Mouse (Mus musculus): ENCODE measurements around the gene Rnf152.
A peak's percentile ranks its signal among the peaks of the same experiment; 100 is the strongest.

The Rnf152 gene

GRCm38 (mm10) chr1:105356291-105357011, at the start of gene Rnf152:
Gene Rnf152, minus strand, starts transcription at chr1:105356710.
- peak; percentile 72 for DNase-seq

GRCm38 (mm10) chr1:105402853-105403252, 46.3 kb upstream of the Rnf152 start:
- no peak for DNase-seq

DNA sequence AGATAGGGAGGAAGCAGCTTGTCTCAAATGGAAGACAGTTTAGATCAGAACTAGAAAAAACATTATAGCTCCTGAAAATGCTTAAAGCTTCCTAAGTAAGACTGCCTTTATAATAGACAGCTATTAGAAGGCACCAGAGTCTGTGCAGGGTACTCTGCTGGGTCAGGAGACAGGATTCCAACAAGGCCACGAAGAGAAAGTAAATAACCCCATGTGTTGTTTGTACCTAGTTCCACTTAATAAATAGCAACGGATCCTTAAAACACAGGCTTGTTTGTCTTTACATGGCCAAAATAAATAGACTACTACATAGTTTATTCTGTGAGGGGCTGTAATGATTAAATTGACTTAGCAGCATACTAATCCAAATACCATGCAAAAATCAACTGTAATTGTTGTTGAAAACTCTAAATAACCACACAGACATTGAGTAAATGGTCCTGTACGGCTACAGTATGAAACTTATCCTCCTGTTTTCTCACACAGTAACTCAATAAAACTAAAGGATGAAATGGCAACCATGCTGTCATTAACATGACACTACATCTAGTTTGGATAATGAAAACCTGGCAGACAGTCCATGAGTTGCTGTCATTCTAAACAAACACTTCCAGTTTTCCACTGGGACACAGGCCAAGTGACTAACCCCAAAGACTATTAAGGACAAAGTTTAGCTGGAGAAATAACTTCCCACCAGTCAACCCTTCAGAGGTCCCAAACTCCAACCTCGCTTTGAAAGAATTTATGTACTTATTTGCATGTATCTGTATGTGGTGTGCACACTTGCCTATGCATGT, 27.8 kb upstream of the Rnf152 start:
- DNase-seq = no peak

- no peak for DNase-seq
Observed at GRCm38 (mm10) chr1:105377546-105377945, 21.0 kb upstream of the Rnf152 start.

DNA sequence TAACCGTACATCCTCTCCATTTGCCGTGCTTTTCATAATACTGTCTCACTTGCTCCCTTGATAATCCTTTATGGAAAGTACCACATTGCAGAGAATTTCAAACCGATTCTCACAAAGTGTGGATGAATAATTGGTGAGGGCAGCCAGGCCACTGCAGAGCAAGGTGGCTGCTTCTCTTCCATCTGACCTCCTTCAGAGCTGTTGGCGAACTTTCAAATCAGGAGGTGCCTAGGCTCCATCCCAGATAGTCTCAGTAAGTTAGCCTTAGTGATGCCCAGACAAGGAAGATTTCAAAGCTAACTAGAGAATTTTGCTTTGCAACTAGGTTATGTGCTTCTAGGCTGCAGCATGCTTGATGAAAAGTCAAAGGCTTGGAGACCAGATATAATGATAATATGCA, 18.1 kb upstream of the Rnf152 start:
- no peak for DNase-seq

DNA sequence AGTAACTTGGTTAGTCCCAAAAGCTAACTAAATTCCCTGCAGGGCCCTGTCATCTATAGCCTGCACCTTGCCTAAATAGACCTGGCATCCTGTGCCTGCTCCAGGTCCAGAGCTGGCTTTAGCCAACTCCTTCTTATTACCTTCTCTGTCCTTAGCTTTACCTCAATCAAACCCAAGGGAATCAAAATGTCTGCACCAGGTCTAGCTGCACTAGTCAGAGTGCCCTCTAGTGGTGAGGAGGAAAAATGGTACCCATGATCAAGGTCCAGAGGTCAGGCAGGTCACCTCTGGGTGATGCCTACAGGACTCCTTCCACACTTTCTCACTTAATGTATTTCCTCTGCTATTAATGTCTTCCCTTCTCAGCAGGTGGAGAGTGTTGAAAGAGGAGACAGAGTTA, 6.2 kb upstream of the Rnf152 start:
- DNase-seq = peak; percentile 10

DNA sequence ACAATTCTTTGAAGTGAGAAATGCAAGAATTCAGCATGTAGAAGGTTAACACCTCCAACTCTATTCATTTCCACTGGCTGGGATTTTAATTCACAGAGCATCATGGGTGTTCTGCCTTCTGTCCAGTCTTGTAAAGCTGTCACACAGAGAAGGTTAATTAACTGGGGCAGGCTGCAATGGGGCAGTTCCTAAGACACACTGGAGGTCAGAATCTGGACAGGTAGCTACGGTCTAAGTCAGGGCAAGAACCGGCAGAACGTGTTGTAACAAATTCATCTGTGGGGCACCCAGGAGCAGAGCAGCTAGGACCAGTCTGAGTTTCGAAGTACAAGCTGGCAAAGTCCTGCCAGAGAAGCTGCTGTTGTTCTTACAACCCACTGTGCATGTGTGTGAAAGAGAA, 2.4 kb upstream of the Rnf152 start:
- DNase-seq = no peak

DNA sequence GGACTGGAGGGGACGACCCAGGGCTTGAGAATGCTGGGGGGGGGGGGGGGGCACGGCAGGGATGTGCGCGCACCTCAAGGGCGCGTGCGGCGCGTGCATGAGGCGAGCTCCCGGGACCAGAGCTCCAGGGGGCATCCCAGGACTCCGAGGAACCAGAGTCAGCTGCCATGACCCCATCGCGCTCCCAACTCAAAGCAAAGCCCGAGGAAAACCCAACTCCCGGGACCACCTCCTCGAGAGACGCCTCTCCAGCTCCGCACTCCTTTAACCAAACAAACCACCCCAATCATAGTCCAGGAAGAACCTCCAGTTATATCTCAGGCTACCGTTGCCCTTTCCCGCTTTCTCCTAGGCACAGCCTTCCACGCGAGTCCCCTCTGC, 610 bp downstream of the Rnf152 start:
- peak; percentile 56 for DNase-seq

DNA sequence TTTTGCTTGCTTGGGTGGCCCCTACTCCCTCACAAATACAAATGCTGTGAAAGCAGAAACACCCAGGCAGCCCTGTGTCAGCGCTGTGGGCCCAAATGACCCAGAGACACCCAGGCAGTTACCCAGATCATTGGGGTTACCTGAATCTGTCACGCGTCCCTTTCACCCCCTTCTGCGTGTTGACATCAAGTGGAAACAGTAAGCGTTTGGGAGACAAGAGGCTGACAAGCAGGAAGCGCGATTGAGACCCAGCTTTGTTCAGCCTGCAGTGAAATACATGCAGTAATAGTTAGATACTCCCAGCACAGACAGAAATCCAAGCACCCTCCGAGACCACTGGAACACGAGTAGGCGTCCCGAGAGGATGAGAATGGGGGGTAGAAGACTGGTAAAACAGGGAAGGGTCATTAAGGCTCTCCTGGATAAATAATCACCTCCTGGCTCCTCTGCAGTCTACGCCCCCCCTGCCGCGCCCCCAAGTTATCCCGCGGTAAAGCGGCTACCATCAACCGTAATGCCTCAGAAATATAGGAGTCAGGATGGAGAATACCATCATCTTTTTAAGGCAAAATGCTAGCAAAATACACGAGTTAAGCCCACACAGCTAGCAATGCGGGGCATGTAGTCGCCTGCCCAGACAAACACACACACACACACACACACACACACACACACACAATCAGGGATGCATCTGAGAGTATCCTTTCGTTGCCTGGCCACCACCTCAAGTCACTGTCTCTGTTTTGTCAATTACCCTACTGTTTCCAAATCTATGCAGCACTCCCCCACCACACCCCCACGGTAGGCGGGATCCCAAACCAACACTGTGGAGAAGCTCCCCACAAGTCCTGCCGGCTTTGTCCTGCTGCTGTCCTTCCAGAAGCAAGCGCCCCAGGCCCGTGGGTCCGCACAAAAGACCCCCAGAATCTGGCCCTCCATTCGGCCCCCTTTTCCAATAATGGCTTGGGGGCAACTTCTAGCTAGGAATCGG, 1.3 kb downstream of the Rnf152 start:
- peak; percentile 45 for DNase-seq

GRCm38 (mm10) chr1:105351806-105352205, 4.7 kb downstream of the Rnf152 start:
- DNase-seq = no peak

- DNase-seq = no peak
Observed at GRCm38 (mm10) chr1:105342305-105342704, 14.2 kb downstream of the Rnf152 start.

GRCm38 (mm10) chr1:105340943-105341342, 15.6 kb downstream of the Rnf152 start:
- no peak for DNase-seq

DNA sequence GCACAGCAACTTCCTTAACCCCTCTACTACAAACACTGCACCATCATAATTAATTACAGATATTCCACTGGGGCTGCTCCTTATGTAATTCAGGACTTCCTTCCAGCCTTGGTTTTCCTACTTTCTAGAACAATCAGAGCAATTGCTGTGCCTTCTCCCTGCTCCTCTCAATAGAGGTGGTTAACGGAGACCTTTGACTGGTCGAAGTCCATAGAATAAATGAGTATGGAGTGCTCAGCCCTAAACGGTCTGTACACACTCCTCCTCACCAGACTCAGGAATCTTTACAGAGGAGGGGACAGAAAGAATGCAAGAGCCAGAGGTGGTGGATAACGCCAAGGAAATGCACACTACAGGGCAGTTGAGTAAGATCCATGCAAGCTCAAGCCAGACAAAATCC, 19.1 kb downstream of the Rnf152 start:
- DNase-seq = no peak

- no peak for DNase-seq
Observed at GRCm38 (mm10) chr1:105336096-105336495, 20.4 kb downstream of the Rnf152 start.

DNA sequence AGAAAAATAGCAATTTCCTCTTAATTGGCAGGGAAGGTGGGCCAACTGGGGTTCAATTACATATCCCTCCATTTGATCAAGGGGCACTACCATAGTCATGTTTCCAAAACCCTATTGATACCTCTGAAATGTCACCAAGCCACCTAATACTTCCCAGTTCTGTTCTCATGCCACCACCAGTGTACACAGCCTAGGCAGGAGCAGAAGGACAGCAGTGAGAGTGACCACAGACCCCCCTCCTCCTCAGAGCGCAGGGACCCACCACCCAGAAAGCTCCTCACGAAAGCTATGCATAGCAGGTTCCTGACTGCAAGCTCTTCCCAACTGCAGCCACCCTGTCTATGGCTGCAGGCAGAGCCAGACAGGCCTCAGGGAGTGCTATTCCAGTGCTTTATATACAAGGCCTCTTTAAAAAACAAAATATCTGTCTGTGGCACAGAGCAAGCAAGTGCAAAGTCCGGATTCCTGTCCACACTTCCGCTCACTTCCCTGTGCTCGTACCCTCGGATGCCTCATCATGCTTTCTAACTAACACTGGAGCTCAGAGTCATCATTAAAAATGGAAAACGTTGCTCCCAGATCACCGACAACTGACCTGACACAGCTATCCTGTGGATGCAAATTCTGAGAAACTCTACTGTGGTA, 24.3 kb downstream of the Rnf152 start:
- no peak for DNase-seq

- DNase-seq = no peak
Observed at GRCm38 (mm10) chr1:105331605-105332004, 24.9 kb downstream of the Rnf152 start.

DNA sequence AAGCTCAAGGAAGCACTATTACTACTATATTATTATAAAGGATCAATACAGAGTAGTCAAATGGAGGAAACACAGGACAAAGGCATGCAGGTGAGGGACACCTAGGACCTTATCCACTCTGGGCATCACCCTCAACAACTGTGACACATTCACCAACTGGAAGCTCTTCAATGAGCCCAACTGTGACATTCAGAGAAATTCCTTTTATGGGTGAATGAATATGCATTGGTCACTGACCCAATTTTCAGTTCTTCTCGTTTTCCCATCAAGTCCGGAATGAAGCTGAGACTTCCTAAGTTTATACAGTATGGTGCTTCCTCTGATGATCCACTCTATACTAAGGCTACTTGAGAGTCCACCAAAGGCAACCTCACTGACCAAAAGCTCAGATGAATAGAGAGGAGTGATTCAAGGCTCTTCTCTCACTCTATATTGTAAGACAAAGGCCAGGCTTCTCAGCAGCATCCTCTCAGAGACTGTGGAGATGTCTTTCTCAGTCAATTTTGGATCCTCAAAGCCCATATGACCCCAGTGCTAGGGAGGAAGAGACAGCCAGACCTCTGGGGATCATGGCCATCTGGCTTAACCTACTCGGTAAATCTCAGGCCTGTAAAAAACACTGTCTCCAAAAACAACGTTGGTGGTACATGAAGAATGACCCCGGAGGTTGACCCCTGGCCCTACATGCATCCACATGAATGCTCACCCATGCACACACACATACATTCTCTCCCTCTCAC, 25.8 kb downstream of the Rnf152 start:
- DNase-seq = no peak

DNA sequence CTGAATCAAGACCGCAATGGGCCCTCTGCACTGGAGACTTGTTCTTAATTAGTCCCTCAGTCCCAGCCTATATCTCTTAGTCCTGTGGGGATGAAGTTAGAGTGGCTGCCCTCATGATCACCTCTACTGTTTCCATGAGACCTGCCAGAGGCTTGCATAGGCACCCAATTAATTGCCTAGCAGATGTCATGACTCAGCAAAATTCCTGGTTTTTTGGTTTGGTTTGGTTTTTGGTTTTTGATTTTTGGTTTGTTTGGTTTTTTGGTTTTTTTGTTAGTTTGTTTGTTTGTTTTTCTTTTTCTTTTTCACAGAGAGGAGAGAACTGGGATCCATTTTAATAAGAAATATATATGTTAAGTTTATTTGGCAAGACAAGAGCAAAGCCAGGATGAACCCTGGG, 28.7 kb downstream of the Rnf152 start:
- DNase-seq = no peak

GRCm38 (mm10) chr1:105324636-105325035, 31.9 kb downstream of the Rnf152 start:
- no peak for DNase-seq

GRCm38 (mm10) chr1:105314010-105314800, 42.3 kb downstream of the Rnf152 start:
- DNase-seq = no peak

DNA sequence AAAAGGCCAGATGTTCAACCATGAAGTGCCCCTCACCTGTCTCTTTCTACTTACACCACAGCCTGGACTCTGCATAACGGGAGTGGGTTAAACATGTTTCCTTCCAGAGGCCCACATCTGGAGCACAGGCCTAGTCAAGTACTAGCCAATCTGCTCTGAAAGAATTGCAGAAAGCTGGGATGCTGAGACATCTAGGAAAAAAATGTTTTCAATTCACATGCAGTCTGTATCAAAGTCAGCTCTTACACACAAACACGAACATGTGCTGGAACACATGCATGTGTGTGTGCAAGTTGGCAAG, 44.0 kb downstream of the Rnf152 start:
- DNase-seq = no peak

Data from embryo, embryonic 11 days (tissue).